Mouse (Mus musculus) spleen, adult 2 months (tissue): ENCODE measurements around the gene Lrtm2.

Experiments
- CTCF ChIP-seq: fragments of 200-500 bp; IDR thresholded peaks from 2 replicates; pipeline ENCODE4 v1.5.1; 2011; ENCODE audit warnings: mild to moderate bottlenecking, inconsistent platforms; ENCODE audit not compliant: insufficient read depth, insufficient read length, insufficient replicate concordance; ENCODE audit errors: extremely low read depth
- POLR2A ChIP-seq: fragments of 200-500 bp; IDR thresholded peaks from 2 replicates; pipeline ENCODE4 v1.6.1; 2011; ENCODE audit warnings: low read depth, low read length, inconsistent platforms

DNA sequence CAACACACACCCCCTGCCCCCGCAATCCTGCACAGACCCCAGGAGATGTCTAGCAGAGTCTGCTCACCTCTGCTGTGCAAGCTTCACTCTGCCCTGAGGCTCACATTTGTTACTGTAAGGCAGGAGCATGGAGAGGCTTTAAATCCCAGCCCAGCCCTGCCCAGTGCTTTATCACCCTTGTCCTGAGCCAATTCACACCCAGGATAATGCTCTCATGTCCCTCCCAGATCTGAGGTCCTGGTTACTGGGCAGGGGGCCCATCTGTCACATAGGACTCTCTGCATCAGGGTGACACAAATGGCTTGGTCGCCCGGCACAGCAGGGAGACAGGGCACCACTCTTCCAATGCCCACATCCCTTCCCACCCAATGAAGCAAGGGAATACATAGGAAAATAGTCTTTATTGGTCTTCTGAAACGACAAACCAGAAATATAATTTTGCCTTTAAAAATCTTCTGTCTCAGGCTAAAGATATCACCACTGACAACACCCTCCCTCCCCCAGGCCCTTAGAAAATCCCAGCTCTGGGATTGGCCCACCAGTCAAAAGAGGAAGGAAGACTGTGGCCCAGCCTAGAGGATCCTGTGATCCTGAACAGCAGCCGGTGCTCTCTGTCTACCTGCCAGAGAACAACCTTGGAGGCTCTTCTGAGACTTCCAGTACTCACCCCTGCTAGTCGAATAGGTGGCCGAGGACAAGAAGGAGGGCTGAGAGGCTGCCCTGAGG lies 15.7 kb downstream of the Lrtm2 start:
- TF ChIP-seq CTCF (no peak), POLR2A (no peak)
